ENCODE assay signal across 36 mouse cellular contexts in the genomic region with DNA sequence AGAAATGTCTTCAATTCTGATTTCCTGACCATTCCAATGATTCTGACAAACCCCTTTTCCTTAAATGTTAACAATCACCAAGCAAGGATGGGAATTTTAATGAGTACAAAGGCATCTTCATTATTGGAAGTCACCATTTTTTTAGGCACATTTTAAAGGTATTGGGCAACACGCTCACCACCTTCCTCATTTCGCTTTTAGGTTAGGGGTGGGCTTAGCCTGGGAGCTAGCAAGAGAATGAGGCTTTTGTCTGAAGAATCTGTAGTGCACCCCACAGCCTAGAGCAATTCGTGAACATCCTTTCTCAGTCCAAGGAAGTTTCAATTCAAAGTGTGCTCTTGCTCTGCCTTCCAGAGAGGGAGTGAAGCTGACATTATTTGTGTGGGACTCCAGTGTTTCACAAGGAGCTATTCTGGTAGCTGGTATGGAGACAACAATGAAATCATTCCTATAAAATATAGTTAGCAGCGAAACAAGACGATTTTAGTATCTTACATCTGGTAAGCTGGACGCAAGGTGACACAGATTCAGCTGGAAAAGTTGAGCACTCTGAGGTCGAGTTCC. TPM values are rescaled to one million over a fixed set of nuclear protein-coding genes. Genes with fewer than 3 reads are reported as not detected.
DNase-seq lines count a peak whose midpoint lies in the region; ATAC-seq and TF ChIP-seq lines count a peak whose summit lies in the region.
"Had no signal": no experiment of that assay in that cellular context is flagged by ENCODE, and none has a peak within 500 bp of the region (broad histone marks: within the 10 kb centered on the region; RNA-seq: fewer than 3 reads in every experiment).

No protein-coding gene starts in this region.

- H3K36me3 ChIP-seq in kidney, postnatal 0 days (ENCODE audit: insufficient read depth, low read length): no peaks in the 10 kb centered on the region
- no peaks in the 10 kb centered on the region for H3K36me3 ChIP-seq in hindbrain, embryonic 13.5 days
- H3K36me3 ChIP-seq: embryonic facial prominence, embryonic 12.5 days; forebrain, embryonic 15.5 days; G1E had no signal

- no peak for TF ChIP-seq CTCF in gastrocnemius, adult 2 months (IDR thresholded peaks at IDR 0.05)
- no peak for TF ChIP-seq CTCF in kidney, postnatal 0 days (IDR thresholded peaks at IDR 0.05; ENCODE audit: low read depth)

- H3K4me3 ChIP-seq in gastrocnemius, adult 2 months: no peak overlapping the region
- no peak overlapping the region for H3K4me3 ChIP-seq in kidney, postnatal 0 days (replicated peaks; ENCODE audit: low read depth, low read length)
- no peak overlapping the region for H3K4me3 ChIP-seq in hindbrain, embryonic 13.5 days
- H3K4me3 ChIP-seq: embryonic facial prominence, embryonic 12.5 days; forebrain, embryonic 15.5 days had no signal

- ATAC-seq in kidney, postnatal 0 days (replicated peaks; ENCODE audit: low FRiP score, low read depth): no peak
- ATAC-seq in granulocyte monocyte progenitor cell, adult 5-6 weeks (replicated peaks; ENCODE audit: poor library complexity, severe bottlenecking): peak; percentile 92
- no peak for ATAC-seq in hindbrain, embryonic 13.5 days (ENCODE audit: low FRiP score)
- ATAC-seq: forebrain, embryonic 15.5 days; intestine, postnatal 0 days; midbrain, embryonic 16.5 days had no signal

- no peak overlapping the region for H3K9ac ChIP-seq in kidney, postnatal 0 days (ENCODE audit: low read depth, low read length)
- no peak overlapping the region for H3K9ac ChIP-seq in hindbrain, embryonic 13.5 days
- H3K9ac ChIP-seq: embryonic facial prominence, embryonic 12.5 days; forebrain, embryonic 15.5 days; liver, embryonic 14.5 days had no signal

- 64% methylated on average over 7 of the region's 7 CpGs for WGBS in kidney, postnatal 0 days
- 83% methylated on average over 7 of the region's 7 CpGs for WGBS in hindbrain, embryonic 13.5 days

- peak; percentile 14 for DNase-seq in gastrocnemius, adult 2 months
- DNase-seq in gastrocnemius, adult 18-20 months (ENCODE audit: low spot score): no peak
- DNase-seq in kidney, postnatal 0 days (ENCODE audit: low spot score): peak; percentile 1
- no peak for DNase-seq in kidney, adult 11 months
- DNase-seq in skeletal muscle tissue, adult 2 months (ENCODE audit: low read depth, low spot score): peak; percentile 29
- DNase-seq: adrenal gland, postnatal 14 days; cerebellum, adult 8-10 months; cerebellum, postnatal 36 days; embryo, embryonic 11 days; gastrocnemius, postnatal 14 days; kidney, postnatal 4 days; layer of hippocampus, adult 9-11 months; liver; lung, adult 2 months; lung, postnatal 14 days; thymus, postnatal 4 days had no signal

- H3K4me2 ChIP-seq in kidney, postnatal 0 days (ENCODE audit: low read length): no peak overlapping the region
- H3K4me2 ChIP-seq in hindbrain, embryonic 13.5 days: no peak overlapping the region
- H3K4me2 ChIP-seq: embryonic facial prominence, embryonic 12.5 days; forebrain, embryonic 15.5 days; heart, embryonic 11.5 days; midbrain, embryonic 11.5 days had no signal

- no peaks in the 10 kb centered on the region for H3K9me3 ChIP-seq in kidney, postnatal 0 days (replicated peaks; ENCODE audit: low read length)
- no peaks in the 10 kb centered on the region for H3K9me3 ChIP-seq in hindbrain, embryonic 13.5 days
- H3K9me3 ChIP-seq: embryonic facial prominence, embryonic 12.5 days; forebrain, embryonic 15.5 days; G1E had no signal

- H3K27ac ChIP-seq in gastrocnemius, adult 2 months: peak overlapping the region; percentile 57
- H3K27ac ChIP-seq in kidney, postnatal 0 days: no peak overlapping the region
- H3K27ac ChIP-seq in hindbrain, embryonic 13.5 days: no peak overlapping the region
- H3K27ac ChIP-seq: embryonic facial prominence, embryonic 12.5 days; forebrain, embryonic 15.5 days; liver, embryonic 14.5 days had no signal

- intact Hi-C loops in gastrocnemius, adult 2 months (cut with DNase I): no loop called here

- H3K27me3 ChIP-seq in kidney, postnatal 0 days (ENCODE audit: insufficient read depth, low read length): no peaks in the 10 kb centered on the region
- H3K27me3 ChIP-seq in hindbrain, embryonic 13.5 days: no peaks in the 10 kb centered on the region
- H3K27me3 ChIP-seq: embryonic facial prominence, embryonic 12.5 days; forebrain, embryonic 15.5 days had no signal

- no peaks in the 10 kb centered on the region for H3K4me1 ChIP-seq in kidney, postnatal 0 days (replicated peaks; ENCODE audit: insufficient read depth, low read length)
- H3K4me1 ChIP-seq in hindbrain, embryonic 13.5 days (replicated peaks): no peaks in the 10 kb centered on the region
- H3K4me1 ChIP-seq: embryonic facial prominence, embryonic 12.5 days; forebrain, embryonic 15.5 days had no signal

RNA-seq across cellular contexts. Expression of gene Grxcr1, which starts 55.0 kb away (rescaled TPM):
- not detected for total RNA-seq in gastrocnemius, adult 2 months (2021)
- not detected for total RNA-seq in gastrocnemius, adult 18-20 months (2021)
- not detected in 2 replicates for polyA plus RNA-seq in kidney, postnatal 0 days (2015; fragmentation: Nextera tagmentation; extraction: Ambion mirVana)
- total RNA-seq in granulocyte monocyte progenitor cell, adult 5-6 weeks (2014; fragmentation: Nextera tagmentation): not detected in 2 replicates
- not detected in 2 replicates for total RNA-seq in granulocyte monocyte progenitor cell, adult 5-6 weeks (2017)
- 0.21 and 0.43 TPM in 2 replicates for polyA plus RNA-seq in hindbrain, embryonic 13.5 days (2015; fragmentation: Nextera tagmentation; extraction: Ambion mirVana)
- total RNA-seq: adrenal gland, postnatal 14 days; G1E; gastrocnemius, postnatal 14 days; left cerebral cortex, postnatal 10 days; neutrophil, adult 5-6 weeks had no signal
- polyA plus RNA-seq: brain, embryonic 14.5 days; forebrain, embryonic 15.5 days; G1E; heart, embryonic 11.5 days; heart, embryonic 16.5 days; intestine, postnatal 0 days; kidney, embryonic 16.5 days; limb, embryonic 11.5 days; liver, embryonic 14.5 days; lung, adult 2 months; midbrain, embryonic 11.5 days; midbrain, embryonic 16.5 days; small intestine, adult 2 months; stomach, embryonic 14.5 days; testis, adult 2 months; thymus, postnatal 0 days had no signal

Comparison
In these comparisons a context has a peak if more than half of its experiments do, and no peak if none do; other contexts are left out.
1. DNase-seq: peak in gastrocnemius, adult 2 months (single experiment), kidney, postnatal 0 days (single experiment) and skeletal muscle tissue, adult 2 months (single experiment); none in gastrocnemius, adult 18-20 months (single experiment) and kidney, adult 11 months (single experiment).